Mouse (Mus musculus): ENCODE measurements around the gene Olfr1443.
"Not testable (repeated sequence)": the region's sequence is repeated elsewhere in the genome, so short reads cannot be mapped to it uniquely, and the experiment has no call there.

Olfr1443 gene

GRCm38 (mm10) chr19:12677812-12678211 is at the start of gene Olfr1443:
Gene Olfr1443, plus strand, starts transcription at chr19:12678112.
- no peak for DNase-seq (ENCODE audit: low read depth)

- DNase-seq (ENCODE audit: low read depth), result no peak
Observed at GRCm38 (mm10) chr19:12633176-12633575, 44.7 kb upstream of the Olfr1443 start, which contains the start of gene Glyat. Gene Glyat, plus strand, starts transcription at chr19:12633308.

GRCm38 (mm10) chr19:12634259-12634658 is 43.7 kb upstream of the Olfr1443 start:
- no peak for DNase-seq (ENCODE audit: low read depth)

- DNase-seq (ENCODE audit: low read depth), result no peak
Observed at GRCm38 (mm10) chr19:12634963-12635362, 42.9 kb upstream of the Olfr1443 start.

- no peak for DNase-seq (ENCODE audit: low read depth)
Observed at GRCm38 (mm10) chr19:12636863-12637262, 41.0 kb upstream of the Olfr1443 start.

GRCm38 (mm10) chr19:12638049-12638448 is 39.9 kb upstream of the Olfr1443 start:
- no peak for DNase-seq (ENCODE audit: low read depth)

- no peak for DNase-seq (ENCODE audit: low read depth)
Observed at GRCm38 (mm10) chr19:12649511-12649910, 28.4 kb upstream of the Olfr1443 start.

GRCm38 (mm10) chr19:12666156-12666555 is 11.8 kb upstream of the Olfr1443 start:
- no peak for DNase-seq (ENCODE audit: low read depth)

- DNase-seq (ENCODE audit: low read depth), result not testable (repeated sequence)
Observed at GRCm38 (mm10) chr19:12668601-12669000, 9.3 kb upstream of the Olfr1443 start.

- no peak for DNase-seq (ENCODE audit: low read depth)
Observed at GRCm38 (mm10) chr19:12670139-12670538, 7.8 kb upstream of the Olfr1443 start, which contains the start of gene Olfr1442. Gene Olfr1442, plus strand, starts transcription at chr19:12670439.

- DNase-seq (ENCODE audit: low read depth), result no peak
Observed at GRCm38 (mm10) chr19:12671051-12671450, 6.9 kb upstream of the Olfr1443 start.

GRCm38 (mm10) chr19:12684638-12685037 is 6.7 kb downstream of the Olfr1443 start:
- DNase-seq (ENCODE audit: low read depth), result no peak

- no peak for DNase-seq (ENCODE audit: low read depth)
Observed at GRCm38 (mm10) chr19:12685231-12685630, 7.3 kb downstream of the Olfr1443 start.

- no peak for DNase-seq (ENCODE audit: low read depth)
Observed at GRCm38 (mm10) chr19:12695590-12695989, 17.7 kb downstream of the Olfr1443 start, which contains the start of gene Keg1. Gene Keg1, plus strand, starts transcription at chr19:12695786.

- DNase-seq (ENCODE audit: low read depth), result no peak
Observed at GRCm38 (mm10) chr19:12696221-12696620, 18.3 kb downstream of the Olfr1443 start.

GRCm38 (mm10) chr19:12708458-12708857 is 30.5 kb downstream of the Olfr1443 start:
- no peak for DNase-seq (ENCODE audit: low read depth)

- DNase-seq (ENCODE audit: low read depth), result no peak
Observed at GRCm38 (mm10) chr19:12708986-12709385, 31.1 kb downstream of the Olfr1443 start.

GRCm38 (mm10) chr19:12719189-12719588 is 41.3 kb downstream of the Olfr1443 start:
- no peak for DNase-seq (ENCODE audit: low read depth)

- DNase-seq (ENCODE audit: low read depth), result no peak
Observed at GRCm38 (mm10) chr19:12720463-12720862, 42.6 kb downstream of the Olfr1443 start.

- DNase-seq (ENCODE audit: low read depth), result not testable (repeated sequence)
Observed at GRCm38 (mm10) chr19:12720919-12721318, 43.0 kb downstream of the Olfr1443 start.

GRCm38 (mm10) chr19:12721596-12721995 is 43.7 kb downstream of the Olfr1443 start:
- DNase-seq (ENCODE audit: low read depth), result not testable (repeated sequence)

- peak; percentile 22 for DNase-seq (ENCODE audit: low read depth)
Observed at GRCm38 (mm10) chr19:12722308-12722707, 44.4 kb downstream of the Olfr1443 start.

GRCm38 (mm10) chr19:12725851-12726250 is 47.9 kb downstream of the Olfr1443 start:
- no peak for DNase-seq (ENCODE audit: low read depth)

- DNase-seq (ENCODE audit: low read depth), result no peak
Observed at GRCm38 (mm10) chr19:12731036-12731435, 53.1 kb downstream of the Olfr1443 start.
